Mouse (Mus musculus): ENCODE measurements around the gene Kctd19. TPM values are rescaled to one million over a fixed set of nuclear protein-coding genes. Genes with fewer than 3 reads are reported as not detected.

Gene Kctd19
- total RNA-seq, 2 experiments from 2014 or later, result not detected

DNA sequence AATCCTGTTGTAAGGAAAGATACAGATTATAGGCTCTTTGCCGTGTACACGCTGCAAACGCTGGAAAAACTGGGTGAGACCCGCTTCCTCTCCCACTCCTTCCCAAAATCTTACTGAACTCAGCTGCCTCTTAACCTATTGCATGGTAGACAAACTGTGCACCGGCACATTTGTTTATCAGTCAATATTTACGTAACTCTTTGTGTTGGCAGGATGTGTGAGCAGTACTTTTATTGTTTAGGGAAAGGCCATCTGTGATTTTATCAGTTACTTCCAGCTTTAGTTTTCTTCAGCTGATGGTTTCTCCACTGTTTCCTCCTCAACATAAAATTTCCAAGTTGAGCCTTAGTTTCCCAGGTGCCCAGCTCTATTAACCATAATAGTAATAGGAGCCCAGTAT lies 13.6 kb upstream of the Kctd19 start:
- DNase-seq (ENCODE audit: low spot score in 2 of 2), result no peak

DNA sequence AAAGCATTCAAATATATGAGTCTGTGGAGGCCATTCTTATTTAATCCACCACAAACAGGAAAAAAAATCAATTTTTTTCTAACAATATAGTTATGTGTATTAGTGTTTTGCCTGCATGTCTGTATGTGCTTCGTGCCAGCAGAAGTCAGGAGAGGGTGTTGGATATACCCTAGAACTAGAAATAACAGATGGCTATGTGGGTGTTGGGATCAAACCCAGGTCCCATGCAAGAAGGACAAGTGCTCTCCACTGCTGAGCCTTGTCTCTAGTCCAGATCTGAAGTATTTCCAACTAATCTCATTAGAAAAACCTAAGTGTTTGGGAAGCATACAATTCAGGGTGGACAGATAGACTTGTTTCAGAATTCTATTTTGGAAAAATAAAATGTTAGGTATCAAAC lies 8.7 kb upstream of the Kctd19 start:
- DNase-seq (ENCODE audit: low spot score in 2 of 2), result no peak

DNA sequence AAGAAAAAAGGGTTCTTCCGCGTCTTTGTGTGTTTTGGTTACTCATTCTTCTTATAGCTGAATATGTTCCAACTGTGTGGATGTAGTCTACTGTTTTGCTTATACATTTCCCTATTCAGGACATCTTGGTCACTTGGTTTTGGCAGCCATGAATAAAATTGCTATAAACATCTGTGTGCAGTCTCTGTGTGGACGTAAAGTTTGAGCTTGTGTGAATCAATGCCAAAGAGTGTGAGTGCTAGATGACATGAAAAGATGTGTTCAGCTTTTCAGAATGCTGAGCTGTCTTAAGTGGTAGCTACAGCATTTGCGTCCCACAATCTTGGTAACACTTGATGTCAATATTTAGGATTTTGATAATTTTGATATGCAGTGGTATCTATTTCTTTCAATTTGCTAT lies 6.5 kb upstream of the Kctd19 start:
- DNase-seq (ENCODE audit: low spot score in 2 of 2), result no peak

DNA sequence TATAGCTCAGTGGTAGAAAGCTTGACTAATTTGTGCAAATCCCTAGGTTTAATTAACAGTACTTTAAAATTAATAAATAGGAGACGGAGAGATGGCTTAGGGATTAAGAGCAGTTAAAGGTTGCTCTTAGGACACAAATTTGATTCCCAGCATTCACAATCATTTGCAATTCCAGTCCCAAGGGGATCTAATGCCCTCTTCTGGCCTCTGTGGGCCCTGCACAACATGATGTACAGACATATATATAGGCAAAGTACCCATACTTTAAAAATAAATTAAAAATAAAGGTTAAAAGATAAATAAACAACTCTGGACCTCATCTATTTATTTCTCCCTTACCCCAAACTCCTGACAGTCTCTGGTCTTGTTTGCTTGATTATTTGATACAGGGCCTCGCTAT lies 5.7 kb upstream of the Kctd19 start:
- no peak for DNase-seq (ENCODE audit: low spot score in 2 of 2)

DNA sequence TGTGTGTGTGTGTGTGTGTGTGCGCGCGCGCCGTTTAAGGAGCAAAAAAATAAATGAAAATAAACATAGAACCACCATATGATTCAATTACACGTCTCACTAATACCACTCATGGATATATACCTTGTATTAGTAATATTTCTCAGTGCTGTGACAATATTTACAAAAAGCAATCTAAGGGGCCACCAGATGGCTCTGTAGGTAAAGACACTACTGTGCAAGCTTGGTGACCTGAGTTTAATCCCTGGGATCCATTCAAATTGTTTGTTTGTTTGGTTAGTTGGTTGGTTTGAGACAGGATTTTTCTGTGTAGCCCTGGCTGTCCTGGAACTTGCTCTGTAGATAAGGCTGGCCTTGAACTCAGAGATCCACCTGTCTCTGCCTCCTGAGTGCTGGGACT lies 3.4 kb downstream of the Kctd19 start:
- no peak for DNase-seq (ENCODE audit: low spot score in 2 of 2)

DNA sequence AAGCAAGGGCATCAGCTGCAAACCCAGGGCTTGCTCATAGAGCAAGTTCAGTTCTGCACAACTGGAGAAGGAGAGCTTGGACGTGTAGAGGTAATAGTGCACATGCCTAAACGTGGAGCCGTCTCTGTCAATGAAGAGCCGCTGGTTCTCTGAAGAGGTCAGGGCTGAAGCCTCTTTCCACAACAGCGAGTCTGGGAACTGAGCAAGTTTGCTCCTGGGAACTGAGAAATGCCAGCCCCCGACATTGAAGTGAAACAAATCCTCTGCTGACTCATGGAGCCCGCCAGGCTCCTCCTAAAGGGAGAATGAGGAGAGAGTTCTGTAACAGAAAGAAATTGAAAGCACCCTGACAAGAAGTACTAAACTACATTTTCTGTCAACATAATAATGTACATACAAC lies 5.0 kb downstream of the Kctd19 start:
- DNase-seq (ENCODE audit: low spot score in 2 of 2), result no peak

DNA sequence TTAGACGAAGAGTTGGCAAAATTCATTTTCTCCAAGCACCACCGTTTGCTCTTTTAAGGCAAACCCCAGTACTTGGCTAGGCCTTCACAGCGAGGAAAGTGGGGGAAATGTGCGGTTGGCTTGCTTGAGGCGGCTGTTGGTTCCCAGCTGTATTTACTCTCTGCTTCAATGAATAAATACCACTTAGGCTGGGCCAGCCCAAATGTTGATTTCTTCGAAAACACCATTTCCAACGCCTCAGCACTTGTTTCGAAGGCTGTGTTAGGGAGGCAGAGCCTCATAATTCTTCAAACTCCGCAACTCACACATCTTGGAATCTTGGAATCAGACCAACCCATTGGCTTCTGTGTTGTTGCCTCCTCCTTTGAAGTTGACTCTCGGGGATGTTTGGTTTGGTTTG lies 6.9 kb downstream of the Kctd19 start:
- DNase-seq (ENCODE audit: low spot score in 2 of 2), result peak; percentile 21 to 25

DNA sequence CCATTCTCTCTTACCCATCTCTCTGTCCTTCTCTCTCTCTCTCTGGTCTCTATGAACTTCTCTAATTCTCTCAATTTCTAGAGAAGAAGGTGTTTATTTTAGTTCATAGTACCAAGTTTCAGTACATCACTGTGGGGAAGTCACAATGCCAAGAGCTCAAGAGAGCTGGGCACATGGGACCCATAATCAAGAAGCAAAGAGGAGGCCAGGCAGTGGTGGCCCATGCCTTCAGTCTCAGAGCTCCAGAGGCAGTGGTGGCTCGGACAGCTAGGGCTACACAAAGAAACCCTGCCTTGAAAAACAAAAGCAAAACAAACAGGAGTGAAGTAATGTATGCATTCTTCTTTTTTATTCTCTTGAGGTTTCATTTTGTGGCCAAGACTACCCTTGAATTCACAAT lies 8.8 kb downstream of the Kctd19 start:
- DNase-seq (ENCODE audit: low spot score in 2 of 2), result no peak

DNA sequence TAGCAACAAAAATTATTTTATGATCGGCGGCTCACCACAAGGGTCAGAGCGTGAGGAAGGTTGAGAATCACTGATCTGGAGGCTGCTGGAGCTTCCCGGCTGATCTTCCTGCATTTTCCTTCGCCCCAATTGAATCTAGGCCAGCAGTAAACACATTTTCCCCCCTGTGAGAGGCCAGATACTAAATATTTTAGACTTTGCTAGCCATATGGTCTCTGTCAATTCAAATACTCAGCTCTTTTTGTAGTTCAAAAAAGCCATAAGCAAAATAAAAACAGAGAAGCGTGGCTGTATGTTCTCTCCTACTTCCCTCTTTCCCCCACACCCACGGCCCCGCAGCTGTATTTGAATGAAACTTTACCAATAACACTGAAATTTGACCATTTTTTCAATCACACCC lies 9.8 kb downstream of the Kctd19 start:
- no peak for DNase-seq (ENCODE audit: low spot score in 2 of 2)

DNA sequence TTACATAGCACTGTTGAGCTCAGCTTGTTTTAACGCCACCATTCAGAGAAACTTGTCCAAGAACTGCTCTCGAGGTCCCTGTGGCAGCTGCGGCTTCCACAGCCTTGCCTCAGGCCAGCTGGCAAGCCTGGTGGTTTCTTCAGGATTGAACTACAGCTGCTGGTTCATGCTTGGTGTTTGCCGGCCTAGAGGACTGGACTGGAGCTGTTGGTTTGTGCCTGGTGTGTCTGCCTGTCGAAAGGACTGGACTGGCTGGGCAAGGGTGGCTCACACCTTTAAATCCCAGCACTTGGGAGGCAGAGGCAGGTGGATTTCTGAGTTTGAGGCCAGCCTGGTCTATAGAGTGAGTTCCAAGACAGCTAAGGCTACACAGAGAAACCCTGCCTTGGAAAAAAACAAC lies 13.3 kb downstream of the Kctd19 start:
- DNase-seq (ENCODE audit: low spot score in 2 of 2), result no peak

DNA sequence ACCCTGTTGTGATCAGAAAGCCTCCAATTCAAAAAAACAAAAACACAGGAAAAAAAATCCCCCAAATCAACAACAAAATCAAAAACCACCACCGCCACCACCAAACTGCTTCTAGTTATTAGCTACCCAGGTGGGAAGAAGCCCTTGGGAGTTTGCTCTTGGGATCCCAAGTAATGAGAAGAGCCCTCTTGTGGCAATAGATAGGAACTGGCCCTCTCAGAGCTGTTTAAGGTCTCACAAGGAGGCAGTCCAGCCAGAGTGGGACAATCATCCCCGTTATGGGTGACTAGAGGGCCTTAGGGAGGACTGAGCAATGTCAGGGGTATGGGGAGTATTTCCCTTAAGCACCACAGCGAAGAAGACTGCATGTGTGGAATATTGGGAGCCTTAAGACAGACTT lies 15.6 kb downstream of the Kctd19 start:
- DNase-seq (ENCODE audit: low spot score in 2 of 2), result peak in 1 of 2 experiments; percentile 63

DNA sequence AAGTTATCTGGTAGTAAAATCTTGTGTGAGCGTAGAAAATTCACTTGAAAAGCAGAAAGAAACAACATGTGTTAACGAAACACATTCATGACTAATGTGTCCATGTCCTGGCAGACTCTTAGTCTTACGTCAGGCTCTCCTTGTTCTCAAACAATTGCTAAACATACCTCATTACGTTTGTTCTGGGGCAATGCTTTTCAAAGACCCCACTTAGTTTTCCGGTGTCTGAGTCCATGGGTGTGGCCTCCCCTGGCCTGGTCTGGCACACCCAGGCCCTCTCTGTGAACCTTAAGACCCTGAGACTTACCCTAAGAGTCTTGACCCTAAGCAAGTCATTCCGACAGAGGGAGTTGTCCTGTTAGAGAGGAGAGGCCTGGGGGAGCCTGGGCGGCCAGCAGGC lies 19.4 kb downstream of the Kctd19 start:
- no peak for DNase-seq (ENCODE audit: low spot score in 2 of 2)

DNA sequence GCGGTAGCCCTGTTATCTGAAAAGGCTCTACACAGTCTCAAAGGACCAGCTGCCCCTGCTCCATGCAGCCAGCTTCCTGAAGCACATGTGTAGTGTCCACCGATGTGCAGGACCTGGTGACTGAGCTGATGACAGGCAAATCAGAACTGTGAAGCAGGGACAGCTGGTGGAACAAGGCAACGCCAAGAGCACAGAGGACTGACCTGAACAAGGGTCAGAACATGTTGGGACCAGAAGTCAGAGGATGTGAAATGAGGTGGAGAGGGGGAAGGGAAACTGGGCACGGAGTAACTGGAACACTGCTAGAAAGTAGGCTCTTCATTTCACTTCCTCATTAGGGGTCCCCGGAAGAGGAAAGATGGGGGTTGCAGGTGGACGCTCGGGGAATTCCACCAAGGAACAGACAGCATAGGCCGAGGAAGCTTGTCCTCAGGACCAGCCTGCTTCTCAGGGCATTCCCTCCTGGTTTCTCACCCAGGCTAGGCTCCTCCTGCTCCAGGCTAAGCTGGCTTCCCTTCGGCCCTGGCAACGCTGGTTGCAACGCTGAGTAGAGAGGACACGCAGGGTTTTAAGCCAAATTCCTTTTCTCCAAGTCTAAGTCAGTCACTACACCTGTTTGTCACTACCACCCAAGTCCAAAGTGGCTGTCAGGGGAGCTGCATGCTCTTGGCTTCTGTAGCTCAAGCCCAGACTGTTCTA lies 20.1 kb downstream of the Kctd19 start:
- no peak for DNase-seq (ENCODE audit: low spot score in 2 of 2)

DNA sequence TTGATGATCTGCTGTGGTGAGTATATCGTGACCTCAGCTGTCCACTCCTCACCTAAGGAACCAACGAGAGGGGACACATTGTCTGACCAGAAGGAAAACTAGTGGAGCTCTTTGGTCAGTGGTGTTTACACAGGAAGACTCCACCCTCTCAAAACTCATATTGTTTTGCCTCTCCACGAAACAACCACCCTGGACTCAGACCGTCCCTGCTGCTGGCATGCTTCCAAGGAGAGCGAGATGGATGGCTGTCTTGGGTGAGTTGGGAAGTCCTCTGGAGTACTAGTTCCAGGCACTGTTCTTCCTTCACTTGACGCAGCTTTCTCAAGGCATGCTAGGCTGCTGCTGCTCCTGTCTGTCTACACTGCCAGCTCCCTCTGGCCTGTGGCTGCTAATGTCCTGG lies 24.2 kb downstream of the Kctd19 start:
- no peak for DNase-seq (ENCODE audit: low spot score in 2 of 2)

DNA sequence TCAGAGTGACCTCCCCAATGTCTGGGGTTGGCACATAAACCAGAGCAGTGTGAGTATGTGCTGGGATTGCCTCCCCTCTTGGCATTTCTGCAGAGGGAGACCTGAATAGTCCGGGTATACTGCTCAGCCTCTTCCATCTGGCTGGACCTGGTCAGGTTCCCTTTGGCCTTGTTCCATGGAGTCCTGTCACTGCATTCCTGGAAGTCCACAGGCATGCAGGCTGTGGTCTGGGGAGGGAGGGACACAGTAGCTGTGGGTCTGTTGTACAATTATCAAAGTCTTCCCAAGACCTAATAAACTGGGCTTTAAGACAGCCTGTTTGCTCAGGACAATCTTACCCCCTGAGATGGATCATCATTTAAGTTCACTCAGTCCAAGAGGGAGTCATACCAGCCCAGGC lies 26.2 kb downstream of the Kctd19 start:
- no peak for DNase-seq (ENCODE audit: low spot score in 2 of 2)

DNA sequence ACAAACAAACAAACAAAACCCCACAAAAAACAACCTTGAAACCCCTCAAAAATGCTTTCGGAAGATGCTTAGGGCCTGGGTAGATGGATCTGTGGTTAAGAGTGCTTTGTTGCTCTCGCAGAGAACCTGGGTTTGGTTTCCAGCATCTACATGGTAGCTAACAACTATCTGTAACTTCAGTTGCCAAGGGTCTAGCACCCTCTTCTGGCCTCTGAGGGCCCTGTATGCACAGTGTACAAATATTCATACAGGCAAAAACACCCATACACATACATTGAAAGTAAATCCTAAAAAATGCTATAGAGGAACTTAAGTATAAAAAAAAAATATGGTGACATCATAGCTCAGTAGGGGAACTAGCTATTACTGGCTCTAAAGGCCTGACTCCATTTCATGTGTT lies 29.2 kb downstream of the Kctd19 start:
- no peak for DNase-seq (ENCODE audit: low spot score in 2 of 2)

DNA sequence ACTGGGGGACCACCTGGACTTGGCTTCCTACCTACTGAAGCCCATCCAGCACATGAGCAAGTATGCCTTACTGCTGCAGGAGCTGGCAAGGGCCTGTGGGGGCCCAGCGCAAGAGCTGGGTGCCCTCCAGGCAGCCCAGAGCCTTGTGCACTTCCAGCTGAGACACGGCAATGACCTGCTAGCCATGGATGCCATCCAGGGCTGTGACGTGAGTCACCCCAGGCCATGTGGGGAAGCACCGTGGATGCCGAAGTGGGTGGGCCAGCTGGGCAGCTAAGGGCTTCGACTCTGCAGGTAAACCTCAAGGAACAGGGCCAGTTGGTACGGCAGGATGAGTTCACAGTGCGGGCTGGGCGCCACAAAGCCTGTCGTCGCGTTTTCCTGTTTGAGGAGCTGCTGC lies 33.0 kb downstream of the Kctd19 start:
- DNase-seq (ENCODE audit: low spot score in 2 of 2), result no peak

DNA sequence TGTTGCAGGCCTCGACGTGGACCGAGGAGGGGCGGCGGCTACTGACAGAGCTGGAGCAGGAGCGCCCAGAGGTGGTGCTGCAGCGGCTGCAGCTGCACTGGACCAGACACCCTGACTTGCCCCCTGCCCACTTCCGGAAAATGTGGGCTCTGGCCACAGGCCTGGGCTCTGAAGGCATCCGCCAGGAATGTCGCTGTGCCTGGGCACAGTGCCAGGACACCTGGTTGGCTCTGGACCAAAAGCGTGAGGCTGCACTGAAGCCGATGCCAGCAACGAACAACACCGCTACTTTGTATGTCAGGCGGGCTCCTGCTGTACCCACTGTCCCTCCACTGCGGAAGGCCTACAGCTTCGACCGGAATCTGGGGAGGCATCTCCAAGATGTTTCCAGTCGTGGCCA lies 34.6 kb downstream of the Kctd19 start:
- DNase-seq (ENCODE audit: low spot score in 2 of 2), result peak; percentile 25 to 40

DNA sequence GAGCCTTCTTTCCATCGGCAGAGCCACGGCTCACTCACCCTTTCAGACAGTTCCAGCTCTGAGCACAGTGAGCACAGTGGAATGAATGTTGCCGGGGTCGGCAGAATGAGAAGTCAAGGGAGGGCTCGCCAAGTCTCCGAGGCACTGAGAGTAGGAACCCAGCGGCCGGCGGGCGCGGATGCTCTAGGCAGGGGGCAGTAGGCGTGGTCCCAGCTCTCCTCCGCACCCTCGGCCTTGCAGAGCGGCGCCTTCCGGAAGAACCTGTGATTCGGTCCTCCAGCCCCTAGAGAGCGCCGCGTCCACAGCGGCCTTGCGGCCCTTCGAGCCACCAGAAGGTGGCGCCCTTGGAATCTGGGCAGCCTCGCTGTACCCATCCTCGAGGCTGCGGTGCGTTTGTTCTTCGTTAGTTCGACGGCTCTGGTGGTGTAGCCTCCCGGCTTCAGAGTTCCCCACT lies 38.8 kb downstream of the Kctd19 start:
- no peak for DNase-seq (ENCODE audit: low spot score in 2 of 2)

DNA sequence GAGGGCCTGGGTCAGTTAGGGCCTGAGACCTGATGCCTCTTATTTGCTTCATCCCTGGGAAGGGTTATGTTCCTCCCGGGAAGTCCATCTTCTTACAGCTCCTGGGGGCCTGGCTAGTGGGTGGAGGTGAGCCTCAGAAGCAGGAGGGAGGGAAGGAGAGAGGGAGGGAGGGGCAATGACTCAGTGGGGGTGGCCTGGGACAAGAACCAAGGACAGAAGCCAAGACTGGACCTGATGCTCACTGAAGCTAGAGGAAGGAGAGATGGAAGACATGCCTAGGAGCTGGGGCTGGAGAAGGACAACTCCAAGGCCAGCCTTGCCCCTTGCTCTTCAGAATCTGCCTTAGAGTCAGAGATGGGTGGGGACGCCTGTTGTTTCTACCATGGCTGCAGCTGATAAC lies 40.3 kb downstream of the Kctd19 start, which contains the start of gene Plekhg4:
Gene Plekhg4 (plus strand): TSS at position 243 of the 400 bp plus-strand sequence.
- DNase-seq (ENCODE audit: low spot score in 2 of 2), result no peak

DNA sequence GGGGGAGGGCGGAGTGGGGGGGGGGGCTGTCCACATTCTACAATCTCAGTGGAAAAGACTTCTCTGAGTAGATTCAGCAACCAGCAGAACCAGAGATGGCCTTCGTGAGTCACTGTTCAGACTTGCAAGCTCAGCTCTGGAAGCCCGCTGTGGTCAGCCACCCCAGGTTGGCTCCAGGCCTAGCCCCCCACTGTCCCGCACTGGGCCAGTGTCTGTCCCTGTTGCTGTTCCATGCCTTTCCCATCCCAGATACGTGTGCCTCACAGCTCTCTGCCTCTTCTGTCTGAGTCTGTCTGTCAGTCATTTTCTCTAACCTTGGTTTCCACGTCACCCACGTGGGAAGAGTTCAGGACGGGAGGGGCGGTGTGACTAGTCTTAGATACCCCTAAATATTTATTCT lies 40.8 kb downstream of the Kctd19 start:
- no peak for DNase-seq (ENCODE audit: low spot score in 2 of 2)

DNA sequence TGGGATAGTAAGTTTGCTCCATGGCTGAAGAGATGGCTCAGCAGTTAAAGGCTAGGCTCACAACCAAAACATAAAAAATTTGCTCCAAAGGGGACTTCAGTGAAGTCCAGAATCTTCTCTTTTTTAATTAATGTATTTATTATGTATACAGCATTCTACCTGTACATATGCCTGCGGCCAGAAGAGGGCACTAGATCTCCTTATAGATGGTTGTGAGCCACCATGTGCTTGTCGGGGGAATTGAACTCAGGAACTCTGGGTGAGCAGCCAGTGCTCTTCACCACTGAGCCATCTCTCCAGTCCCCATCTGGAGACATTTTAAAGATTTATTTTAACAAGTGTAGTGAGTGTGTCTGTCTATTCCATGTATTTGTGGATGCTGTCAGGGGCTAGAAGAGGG lies 46.2 kb downstream of the Kctd19 start:
- no peak for DNase-seq (ENCODE audit: low spot score in 2 of 2)

Data from layer of hippocampus, postnatal 14 days (tissue).